Mouse (Mus musculus): Measurements from ENCODE around the gene Arhgef12.

GRCm38 (mm10) chr9:42917911-42918310, 189.1 kb downstream of the Arhgef12 start:
- TF ChIP-seq HCFC1 (IDR thresholded peaks at IDR 0.05; ENCODE audit: borderline replicate concordance, insufficient read depth, low read length) (no peak), MAFK (IDR thresholded peaks at IDR 0.05; ENCODE audit: insufficient read depth, low read depth, low read length) (no peak)

Measured in ES-E14 (cell line).